Mouse (Mus musculus): ENCODE results near the gene Rbms3. TPM values are rescaled to one million over a fixed set of nuclear protein-coding genes. Genes with fewer than 3 reads are reported as not detected.

Rbms3 gene
- polyA plus RNA-seq, 1 experiment from 2014 or later, result 38.4 TPM

DNA sequence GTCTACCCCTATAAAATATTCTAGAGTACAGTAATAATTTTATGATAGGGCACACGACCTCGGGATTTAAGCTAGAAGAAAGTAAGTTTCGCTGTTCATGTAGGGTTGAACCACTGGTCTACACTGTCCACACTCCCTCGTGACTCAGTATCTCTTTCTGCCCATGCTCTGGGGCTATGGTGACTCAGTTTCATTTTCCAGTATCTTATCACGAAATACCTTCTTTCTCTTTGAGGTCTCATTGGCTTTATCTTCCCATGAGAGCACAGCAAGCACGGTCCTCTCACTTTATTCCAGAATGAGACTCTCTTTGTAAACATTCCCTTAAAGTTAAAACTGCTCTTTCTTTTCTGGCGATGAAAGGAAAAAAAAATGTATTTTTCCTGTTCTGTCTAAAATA, 808.1 kb downstream of the Rbms3 start:
- Histone ChIP-seq H3K9ac (ENCODE audit: low read depth, low read length) (no peak overlapping the region), H3K4me1 (replicated peaks; ENCODE audit: control insufficient read depth, insufficient read depth, low read length) (no peaks in the 10 kb centered on the region), H3K36me3 (ENCODE audit: control insufficient read depth, insufficient read depth, low read length) (no peaks in the 10 kb centered on the region), H3K9me3 (ENCODE audit: control insufficient read depth, low read length) (no peaks in the 10 kb centered on the region), H3K4me3 (ENCODE audit: low read depth, low read length) (no peak overlapping the region), H3K27ac (ENCODE audit: low read depth, low read length) (no peak overlapping the region), H3K27me3 (ENCODE audit: control insufficient read depth, insufficient read depth, low read length) (no peaks in the 10 kb centered on the region), H3K4me2 (replicated peaks; ENCODE audit: low read depth, low read length) (no peak overlapping the region)
- WGBS, result 87% methylated on average over 7 of the region's 7 CpGs
- ATAC-seq (ENCODE audit: low FRiP score) (no peak), DNase-seq (ENCODE audit: low spot score) (no peak)

DNA sequence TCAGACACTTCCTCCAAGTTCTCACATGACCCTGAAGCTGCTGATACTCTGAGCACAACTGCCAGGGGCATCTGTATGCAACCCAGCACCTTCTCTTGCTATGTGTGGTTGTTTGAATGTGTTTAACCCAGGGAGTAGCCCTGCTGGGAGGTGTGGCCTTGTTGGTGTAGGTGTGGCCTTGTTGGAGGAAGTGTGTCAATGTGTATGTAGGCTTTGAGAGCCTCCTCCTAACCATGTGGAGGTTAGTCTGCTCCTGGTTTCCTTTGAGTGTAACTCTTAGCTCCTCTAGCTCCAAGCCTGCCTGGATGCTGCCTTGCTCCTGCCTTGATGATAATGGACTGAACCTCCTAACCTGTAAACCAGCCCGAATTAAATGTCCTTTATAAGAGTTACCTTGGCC, 812.5 kb downstream of the Rbms3 start:
- H3K4me2 ChIP-seq (replicated peaks; ENCODE audit: low read depth, low read length), result no peak overlapping the region
- no peak overlapping the region for H3K27ac ChIP-seq (ENCODE audit: low read depth, low read length)
- H3K27me3 ChIP-seq (ENCODE audit: control insufficient read depth, insufficient read depth, low read length), result no peaks in the 10 kb centered on the region
- no peak for ATAC-seq (ENCODE audit: low FRiP score)
- 80% methylated on average over 1 of the region's 1 CpGs for whole genome bisulfite sequencing
- no peak overlapping the region for H3K4me3 ChIP-seq (ENCODE audit: low read depth, low read length)
- no peaks in the 10 kb centered on the region for H3K9me3 ChIP-seq (ENCODE audit: control insufficient read depth, low read length)
- DNase-seq (ENCODE audit: low spot score), result no peak
- no peaks in the 10 kb centered on the region for H3K4me1 ChIP-seq (replicated peaks; ENCODE audit: control insufficient read depth, insufficient read depth, low read length)
- H3K9ac ChIP-seq (ENCODE audit: low read depth, low read length), result no peak overlapping the region
- no peaks in the 10 kb centered on the region for H3K36me3 ChIP-seq (ENCODE audit: control insufficient read depth, insufficient read depth, low read length)

DNA sequence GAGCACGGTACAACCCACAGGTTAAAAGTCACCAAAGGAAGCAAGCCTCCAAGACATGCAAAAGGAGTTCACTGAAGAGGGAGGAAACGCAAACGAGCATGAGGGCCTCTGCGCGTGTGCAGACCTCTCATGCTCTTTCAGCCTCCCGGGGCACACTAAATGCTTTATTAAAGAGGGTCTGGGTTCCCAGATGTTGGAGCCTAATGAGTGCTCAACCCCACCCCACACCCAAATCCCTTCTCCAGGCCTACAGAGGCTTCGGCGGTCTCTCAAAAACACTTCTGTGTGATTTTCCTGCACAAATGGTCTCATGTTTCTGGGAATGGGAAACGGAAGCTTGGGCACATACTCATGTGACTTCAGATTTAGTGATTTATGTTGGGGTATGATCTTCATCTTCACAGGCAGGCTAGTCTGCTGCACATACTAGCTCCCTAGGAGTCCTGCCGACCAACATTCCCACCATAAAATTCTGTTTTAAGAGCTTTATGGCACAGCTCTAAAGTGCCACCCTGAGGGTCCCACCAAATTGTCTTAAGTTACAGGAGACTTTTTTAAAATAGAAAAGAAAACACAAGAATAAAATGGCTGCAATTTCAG, 815.1 kb downstream of the Rbms3 start:
- Histone ChIP-seq H3K4me3 (ENCODE audit: low read depth, low read length) (no peak overlapping the region), H3K4me1 (replicated peaks; ENCODE audit: control insufficient read depth, insufficient read depth, low read length) (no peaks in the 10 kb centered on the region), H3K9ac (ENCODE audit: low read depth, low read length) (no peak overlapping the region), H3K36me3 (ENCODE audit: control insufficient read depth, insufficient read depth, low read length) (no peaks in the 10 kb centered on the region), H3K9me3 (ENCODE audit: control insufficient read depth, low read length) (no peaks in the 10 kb centered on the region), H3K4me2 (replicated peaks; ENCODE audit: low read depth, low read length) (no peak overlapping the region), H3K27ac (ENCODE audit: low read depth, low read length) (no peak overlapping the region), H3K27me3 (ENCODE audit: control insufficient read depth, insufficient read depth, low read length) (no peaks in the 10 kb centered on the region)
- ATAC-seq (ENCODE audit: low FRiP score) (no peak), DNase-seq (ENCODE audit: low spot score) (no peak)
- WGBS, result 70% methylated on average over 10 of the region's 10 CpGs

DNA sequence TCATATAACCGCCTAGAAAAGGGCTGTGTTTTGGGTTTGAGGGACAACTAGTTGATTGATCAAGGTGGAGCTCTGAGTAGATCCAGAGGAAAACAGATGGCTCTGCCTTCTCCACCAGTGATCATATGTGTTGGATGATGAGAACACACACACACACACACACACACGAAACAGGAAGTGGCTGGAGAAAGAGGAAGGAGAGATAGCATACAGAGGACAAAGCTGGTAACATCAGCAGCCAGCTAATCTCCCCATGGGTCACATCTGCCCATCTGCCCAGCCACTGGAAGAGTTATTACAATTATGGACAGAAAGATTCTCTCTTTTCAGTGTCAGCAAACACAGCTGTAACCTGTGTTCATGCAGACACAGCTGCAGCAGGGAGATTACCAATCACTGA, 816.3 kb downstream of the Rbms3 start:
- no peak overlapping the region for H3K4me2 ChIP-seq (replicated peaks; ENCODE audit: low read depth, low read length)
- H3K9ac ChIP-seq (ENCODE audit: low read depth, low read length), result no peak overlapping the region
- ATAC-seq (ENCODE audit: low FRiP score) (no peak), DNase-seq (ENCODE audit: low spot score) (no peak)
- H3K27ac ChIP-seq (ENCODE audit: low read depth, low read length), result no peak overlapping the region
- H3K9me3 ChIP-seq (ENCODE audit: control insufficient read depth, low read length), result no peaks in the 10 kb centered on the region
- 56% methylated on average over 2 of the region's 2 CpGs for WGBS
- H3K4me3 ChIP-seq (ENCODE audit: low read depth, low read length), result no peak overlapping the region
- H3K27me3 ChIP-seq (ENCODE audit: control insufficient read depth, insufficient read depth, low read length), result no peaks in the 10 kb centered on the region
- H3K36me3 ChIP-seq (ENCODE audit: control insufficient read depth, insufficient read depth, low read length), result no peaks in the 10 kb centered on the region
- H3K4me1 ChIP-seq (replicated peaks; ENCODE audit: control insufficient read depth, insufficient read depth, low read length), result no peaks in the 10 kb centered on the region

DNA sequence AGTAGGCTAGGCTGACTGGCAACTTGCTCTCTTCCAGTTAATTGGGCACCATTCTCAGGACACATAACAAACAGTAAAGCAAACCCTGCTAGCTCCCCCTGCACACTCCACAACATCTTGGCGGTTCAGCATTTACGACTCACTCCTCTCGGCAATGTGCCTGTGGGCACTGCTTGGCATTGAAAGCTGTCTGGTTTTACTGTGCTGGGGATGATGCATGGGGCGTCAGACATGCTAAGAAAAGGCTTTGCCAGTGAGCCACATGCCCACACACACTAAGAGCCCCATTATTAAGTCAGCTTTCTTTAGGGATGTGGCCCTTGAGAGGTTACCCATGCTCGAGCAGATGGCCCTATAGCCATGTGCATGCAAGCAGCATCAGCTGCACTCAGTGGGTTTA, 820.5 kb downstream of the Rbms3 start:
- ATAC-seq (ENCODE audit: low FRiP score) (no peak), DNase-seq (ENCODE audit: low spot score) (no peak)

DNA sequence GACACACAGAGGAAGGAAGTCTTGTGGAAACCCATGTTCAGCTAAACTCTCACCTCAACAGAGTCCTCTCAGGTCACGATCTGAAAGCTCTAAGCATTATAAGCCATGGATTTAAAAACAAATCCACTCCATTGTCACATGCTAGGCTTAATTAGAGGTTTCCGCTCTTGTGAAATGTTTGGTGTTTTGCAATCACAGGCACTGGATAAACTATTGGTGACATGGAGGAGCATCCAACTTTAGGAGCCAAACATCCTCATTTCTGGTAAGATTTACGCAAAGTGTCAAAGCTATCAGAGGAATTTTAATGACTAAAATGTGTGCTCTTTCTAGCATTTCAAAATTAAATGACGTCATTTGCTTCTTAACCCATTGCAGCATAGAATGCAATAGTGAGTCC, 821.3 kb downstream of the Rbms3 start:
- Histone ChIP-seq H3K27ac (ENCODE audit: low read depth, low read length) (peak overlapping the region; percentile 49; the same call in 1 of the 2 replicates), H3K4me1 (replicated peaks; ENCODE audit: control insufficient read depth, insufficient read depth, low read length) (peaks cover 6% of the 10 kb centered on the region; the same call in 1 of the 2 replicates), H3K27me3 (ENCODE audit: control insufficient read depth, insufficient read depth, low read length) (no peaks in the 10 kb centered on the region), H3K36me3 (ENCODE audit: control insufficient read depth, insufficient read depth, low read length) (no peaks in the 10 kb centered on the region), H3K9me3 (ENCODE audit: control insufficient read depth, low read length) (no peaks in the 10 kb centered on the region), H3K4me2 (replicated peaks; ENCODE audit: low read depth, low read length) (no peak overlapping the region), H3K9ac (ENCODE audit: low read depth, low read length) (no peak overlapping the region), H3K4me3 (ENCODE audit: low read depth, low read length) (no peak overlapping the region)
- 91% methylated on average over 4 of the region's 4 CpGs for WGBS
- no peak for ATAC-seq (ENCODE audit: low FRiP score)
- DNase-seq (ENCODE audit: low spot score), result no peak

More for the DNA sequence above, 820.5 kb downstream of the Rbms3 start:
- Histone ChIP-seq H3K4me3 (ENCODE audit: low read depth, low read length) (no peak overlapping the region), H3K4me1 (replicated peaks; ENCODE audit: control insufficient read depth, insufficient read depth, low read length) (peaks cover 6% of the 10 kb centered on the region; the same call in 1 of the 2 replicates), H3K9me3 (ENCODE audit: control insufficient read depth, low read length) (no peaks in the 10 kb centered on the region), H3K36me3 (ENCODE audit: control insufficient read depth, insufficient read depth, low read length) (no peaks in the 10 kb centered on the region), H3K27ac (ENCODE audit: low read depth, low read length) (no peak overlapping the region), H3K27me3 (ENCODE audit: control insufficient read depth, insufficient read depth, low read length) (no peaks in the 10 kb centered on the region), H3K9ac (ENCODE audit: low read depth, low read length) (no peak overlapping the region), H3K4me2 (replicated peaks; ENCODE audit: low read depth, low read length) (no peak overlapping the region)
- WGBS, result 85% methylated on average over 5 of the region's 5 CpGs

DNA sequence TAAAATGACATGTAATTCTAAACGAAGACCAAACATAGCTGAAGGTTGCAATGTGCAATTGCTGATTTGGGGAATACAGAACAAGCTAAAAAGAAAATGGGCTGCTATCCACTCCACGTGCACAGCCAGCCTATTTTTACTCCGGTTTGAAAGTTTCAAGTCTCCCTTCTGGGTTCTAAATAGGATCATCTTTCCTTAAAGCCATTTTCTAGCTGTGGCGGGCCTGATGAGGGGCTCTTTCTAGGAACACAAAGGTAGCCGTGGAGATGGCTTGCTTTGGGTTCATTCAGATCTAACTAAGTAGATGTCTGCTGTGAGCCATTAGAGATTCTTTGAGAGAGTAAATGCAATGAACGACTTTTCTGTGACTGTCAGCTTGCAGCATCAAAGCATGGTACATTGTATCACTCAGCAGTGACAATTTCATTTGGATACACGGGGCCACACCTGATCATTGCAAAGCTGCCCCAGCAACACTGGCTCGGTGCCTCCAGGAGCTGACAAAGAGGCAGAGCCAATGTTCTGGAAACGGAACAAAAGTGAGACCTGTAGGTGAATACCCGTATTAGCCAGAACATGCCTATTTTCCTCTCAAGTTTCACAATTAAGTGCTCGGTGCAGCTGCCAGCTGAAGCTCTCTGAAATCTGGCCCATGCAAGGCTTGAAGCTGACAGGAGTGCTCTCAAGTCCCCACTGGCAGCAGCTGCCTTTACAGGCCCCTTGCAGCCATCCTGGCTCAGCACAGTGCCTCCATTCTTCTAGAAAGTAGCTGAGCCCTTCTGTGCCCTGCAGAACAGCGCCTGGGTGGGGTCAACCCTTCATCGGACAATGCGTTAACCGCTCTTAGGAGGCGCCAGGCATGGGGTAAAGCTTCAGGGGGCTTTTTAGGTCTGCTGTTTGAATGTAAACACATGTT, 822.3 kb downstream of the Rbms3 start:
- Histone ChIP-seq H3K4me2 (replicated peaks; ENCODE audit: low read depth, low read length) (no peak overlapping the region), H3K27ac (ENCODE audit: low read depth, low read length) (peak overlapping the region; percentile 49; the same call in 1 of the 2 replicates), H3K36me3 (ENCODE audit: control insufficient read depth, insufficient read depth, low read length) (no peaks in the 10 kb centered on the region), H3K9ac (ENCODE audit: low read depth, low read length) (no peak overlapping the region; the same call in 1 of the 2 replicates), H3K9me3 (ENCODE audit: control insufficient read depth, low read length) (no peaks in the 10 kb centered on the region), H3K27me3 (ENCODE audit: control insufficient read depth, insufficient read depth, low read length) (no peaks in the 10 kb centered on the region), H3K4me3 (ENCODE audit: low read depth, low read length) (no peak overlapping the region), H3K4me1 (replicated peaks; ENCODE audit: control insufficient read depth, insufficient read depth, low read length) (peaks cover 6% of the 10 kb centered on the region; the same call in 1 of the 2 replicates)
- DNase-seq (ENCODE audit: low spot score) (peak; percentile 59), ATAC-seq (ENCODE audit: low FRiP score) (peak; percentile 85)
- 19% methylated on average over 16 of the region's 16 CpGs for WGBS

DNA sequence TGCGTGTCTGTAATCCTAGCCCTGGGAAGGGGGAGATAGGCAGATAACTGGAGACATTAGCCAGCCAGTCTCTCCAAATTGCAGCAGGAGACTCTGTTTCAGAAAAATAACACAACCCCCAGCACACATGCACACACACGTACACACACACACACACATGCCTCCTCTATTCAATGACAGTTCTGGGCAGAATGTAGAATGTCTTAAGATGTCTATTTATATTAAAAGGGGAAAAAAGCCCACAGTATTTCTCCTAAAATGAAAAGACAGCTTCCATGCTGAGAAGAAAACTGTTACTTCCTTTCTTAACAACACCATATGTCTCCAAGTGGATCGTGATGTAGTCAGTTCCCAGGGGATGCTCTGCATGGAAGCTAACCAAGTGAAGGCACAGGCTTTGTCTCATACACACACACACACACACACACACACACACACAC, 826.4 kb downstream of the Rbms3 start:
- H3K4me1 ChIP-seq (replicated peaks; ENCODE audit: control insufficient read depth, insufficient read depth, low read length), result peaks cover 6% of the 10 kb centered on the region; the same call in 1 of the 2 replicates
- DNase-seq (ENCODE audit: low spot score) (no peak), ATAC-seq (ENCODE audit: low FRiP score) (no peak)
- no peaks in the 10 kb centered on the region for H3K36me3 ChIP-seq (ENCODE audit: control insufficient read depth, insufficient read depth, low read length)
- H3K27me3 ChIP-seq (ENCODE audit: control insufficient read depth, insufficient read depth, low read length), result no peaks in the 10 kb centered on the region
- H3K4me2 ChIP-seq (replicated peaks; ENCODE audit: low read depth, low read length), result no peak overlapping the region
- no peak overlapping the region for H3K4me3 ChIP-seq (ENCODE audit: low read depth, low read length)
- no peak overlapping the region for H3K27ac ChIP-seq (ENCODE audit: low read depth, low read length)
- 79% methylated on average over 3 of the region's 3 CpGs for WGBS
- no peaks in the 10 kb centered on the region for H3K9me3 ChIP-seq (ENCODE audit: control insufficient read depth, low read length)
- H3K9ac ChIP-seq (ENCODE audit: low read depth, low read length), result no peak overlapping the region
